Mouse (Mus musculus): ENCODE data around the gene Coq9.

Coq9 gene

GRCm38 (mm10) chr8:94837662-94838574 lies at the start of gene Coq9, which contains the start of gene Ciapin1:
Gene Coq9 (plus strand): TSS chr8:94838321.
Gene Ciapin1 (minus strand): TSS chr8:94838358.
- peak; percentile 96 for DNase-seq (ENCODE audit: low spot score)

- no peak for DNase-seq (ENCODE audit: low spot score)
Measured at GRCm38 (mm10) chr8:94789256-94789955, 48.7 kb upstream of the Coq9 start.

- DNase-seq (ENCODE audit: low spot score) = no peak
Measured at GRCm38 (mm10) chr8:94794368-94794767, 43.8 kb upstream of the Coq9 start.

GRCm38 (mm10) chr8:94794782-94795181 lies 43.3 kb upstream of the Coq9 start:
- no peak for DNase-seq (ENCODE audit: low spot score)

- DNase-seq (ENCODE audit: low spot score) = no peak
Measured at GRCm38 (mm10) chr8:94800278-94800968, 37.7 kb upstream of the Coq9 start.

- DNase-seq (ENCODE audit: low spot score) = peak; percentile 63
Measured at GRCm38 (mm10) chr8:94801293-94802095, 36.6 kb upstream of the Coq9 start.

GRCm38 (mm10) chr8:94802375-94802774 lies 35.7 kb upstream of the Coq9 start:
- no peak for DNase-seq (ENCODE audit: low spot score)

GRCm38 (mm10) chr8:94803551-94803950 lies 34.6 kb upstream of the Coq9 start:
- DNase-seq (ENCODE audit: low spot score) = no peak

- no peak for DNase-seq (ENCODE audit: low spot score)
Measured at GRCm38 (mm10) chr8:94804546-94805340, 33.4 kb upstream of the Coq9 start.

GRCm38 (mm10) chr8:94805811-94806210 lies 32.3 kb upstream of the Coq9 start:
- DNase-seq (ENCODE audit: low spot score) = no peak

- no peak for DNase-seq (ENCODE audit: low spot score)
Measured at GRCm38 (mm10) chr8:94807506-94807905, 30.6 kb upstream of the Coq9 start.

- no peak for DNase-seq (ENCODE audit: low spot score)
Measured at GRCm38 (mm10) chr8:94808372-94808771, 29.7 kb upstream of the Coq9 start.

GRCm38 (mm10) chr8:94810153-94810552 lies 28.0 kb upstream of the Coq9 start, which contains the start of gene Ccl17:
Gene Ccl17 (plus strand): TSS chr8:94810453.
- DNase-seq (ENCODE audit: low spot score) = no peak

GRCm38 (mm10) chr8:94810855-94811254 lies 27.3 kb upstream of the Coq9 start:
- DNase-seq (ENCODE audit: low spot score) = no peak

GRCm38 (mm10) chr8:94811654-94812053 lies 26.5 kb upstream of the Coq9 start:
- no peak for DNase-seq (ENCODE audit: low spot score)

- peak; percentile 84 for DNase-seq (ENCODE audit: low spot score)
Measured at GRCm38 (mm10) chr8:94812645-94813098, 25.4 kb upstream of the Coq9 start.

GRCm38 (mm10) chr8:94814556-94814955 lies 23.6 kb upstream of the Coq9 start:
- no peak for DNase-seq (ENCODE audit: low spot score)

- no peak for DNase-seq (ENCODE audit: low spot score)
Measured at GRCm38 (mm10) chr8:94817933-94818332, 20.2 kb upstream of the Coq9 start.

GRCm38 (mm10) chr8:94819671-94820179 lies 18.4 kb upstream of the Coq9 start:
- no peak for DNase-seq (ENCODE audit: low spot score)

GRCm38 (mm10) chr8:94820553-94820952 lies 17.6 kb upstream of the Coq9 start:
- no peak for DNase-seq (ENCODE audit: low spot score)
